Mouse (Mus musculus): ENCODE results near the gene Trib2. TPM values are rescaled to one million over a fixed set of nuclear protein-coding genes. Genes with fewer than 3 reads are reported as not detected.

Trib2 gene
- polyA plus RNA-seq, 1 experiment: 2.5 TPM

GRCm38 (mm10) chr12:15755030-15755690 is 61.6 kb downstream of the Trib2 start:
- Histone ChIP-seq H3K27ac (ENCODE audit: insufficient read depth, low read depth, low read length) (no peak overlapping the region), H3K36me3 (ENCODE audit: control insufficient read depth, insufficient read depth, low read length) (no peaks in the 10 kb centered on the region), H3K4me1 (ENCODE audit: control insufficient read depth, insufficient read depth, insufficient read length, low read length) (no peaks in the 10 kb centered on the region), H3K27me3 (ENCODE audit: control insufficient read depth, insufficient read depth, low read length) (no peaks in the 10 kb centered on the region), H3K4me3 (ENCODE audit: low read depth, low read length) (no peak overlapping the region)
- TF ChIP-seq POLR2A (IDR thresholded peaks at IDR 0.05; ENCODE audit: low read depth, low read length): no peak
- TF ChIP-seq CTCF (IDR thresholded peaks at IDR 0.05; ENCODE audit: extremely low read depth, insufficient read length, insufficient replicate concordance, low read depth, low read length): no peak
- 49% methylated on average over 2 of the region's 2 CpGs for WGBS

DNA sequence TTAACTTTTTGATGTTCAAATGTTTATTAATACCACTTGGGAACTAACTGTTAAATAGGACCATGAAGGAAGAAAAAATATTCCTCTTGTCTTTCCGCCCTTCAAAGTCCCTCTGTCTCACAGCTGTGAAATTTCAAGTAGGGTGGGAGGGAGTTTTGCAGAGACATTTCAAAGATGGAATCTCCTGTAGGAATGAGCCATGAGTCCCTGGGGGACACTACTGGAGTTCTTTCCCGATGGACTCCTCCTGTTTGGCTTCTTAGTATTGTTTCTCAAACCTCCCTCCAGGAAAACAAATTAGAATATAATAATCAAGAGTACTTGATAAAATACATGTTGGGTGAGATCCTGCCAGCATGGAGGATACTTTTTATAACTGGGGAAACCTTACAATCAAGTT is 62.1 kb downstream of the Trib2 start:
- H3K4me1 ChIP-seq (ENCODE audit: control insufficient read depth, insufficient read depth, insufficient read length, low read length): no peaks in the 10 kb centered on the region
- TF ChIP-seq POLR2A (IDR thresholded peaks at IDR 0.05; ENCODE audit: low read depth, low read length) (no peak), CTCF (IDR thresholded peaks at IDR 0.05; ENCODE audit: extremely low read depth, insufficient read length, insufficient replicate concordance, low read depth, low read length) (no peak)
- no peak overlapping the region for H3K27ac ChIP-seq (ENCODE audit: insufficient read depth, low read depth, low read length)
- WGBS: 64% methylated on average over 2 of the region's 2 CpGs
- no peak overlapping the region for H3K4me3 ChIP-seq (ENCODE audit: low read depth, low read length)
- H3K36me3 ChIP-seq (ENCODE audit: control insufficient read depth, insufficient read depth, low read length): no peaks in the 10 kb centered on the region
- H3K27me3 ChIP-seq (ENCODE audit: control insufficient read depth, insufficient read depth, low read length): no peaks in the 10 kb centered on the region

DNA sequence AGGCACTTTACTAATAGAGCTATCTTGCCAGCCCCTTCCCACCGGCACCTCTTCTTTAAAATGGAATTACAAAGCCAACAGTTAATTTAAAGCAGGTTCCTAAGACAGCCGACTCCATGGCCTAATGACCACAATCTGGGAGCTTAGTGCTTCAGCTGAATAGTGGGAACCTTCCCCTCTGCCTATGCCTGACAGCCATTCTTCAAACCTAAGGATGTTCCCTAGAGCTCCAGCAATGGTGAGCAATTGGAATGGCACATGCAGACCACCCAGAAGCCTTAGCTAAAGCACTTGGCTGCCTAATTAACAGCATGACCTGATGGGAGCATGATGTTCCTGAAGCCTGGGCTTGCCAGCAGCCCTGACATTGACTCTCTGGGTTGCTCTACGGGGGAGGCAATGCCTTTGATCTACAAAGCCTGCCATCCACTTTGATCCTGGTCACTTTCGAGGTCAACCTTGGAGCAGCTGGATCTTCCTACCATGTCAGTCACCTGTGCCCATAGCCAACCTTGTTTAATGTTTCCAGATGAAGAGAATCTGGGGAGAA is 67.0 kb downstream of the Trib2 start:
- Histone ChIP-seq H3K27me3 (ENCODE audit: control insufficient read depth, insufficient read depth, low read length) (no peaks in the 10 kb centered on the region), H3K36me3 (ENCODE audit: control insufficient read depth, insufficient read depth, low read length) (no peaks in the 10 kb centered on the region), H3K4me1 (ENCODE audit: control insufficient read depth, insufficient read depth, insufficient read length, low read length) (no peaks in the 10 kb centered on the region), H3K27ac (ENCODE audit: insufficient read depth, low read depth, low read length) (no peak overlapping the region), H3K4me3 (ENCODE audit: low read depth, low read length) (no peak overlapping the region)
- 45% methylated on average over 4 of the region's 4 CpGs for WGBS
- TF ChIP-seq CTCF (IDR thresholded peaks at IDR 0.05; ENCODE audit: extremely low read depth, insufficient read length, insufficient replicate concordance, low read depth, low read length) (no peak), POLR2A (IDR thresholded peaks at IDR 0.05; ENCODE audit: low read depth, low read length) (no peak)

- WGBS: 63% methylated on average over 10 of the region's 10 CpGs
- Histone ChIP-seq H3K4me1 (ENCODE audit: control insufficient read depth, insufficient read depth, insufficient read length, low read length) (no peaks in the 10 kb centered on the region), H3K36me3 (ENCODE audit: control insufficient read depth, insufficient read depth, low read length) (no peaks in the 10 kb centered on the region), H3K27me3 (ENCODE audit: control insufficient read depth, insufficient read depth, low read length) (no peaks in the 10 kb centered on the region), H3K4me3 (ENCODE audit: low read depth, low read length) (no peak overlapping the region), H3K27ac (ENCODE audit: insufficient read depth, low read depth, low read length) (no peak overlapping the region)
- TF ChIP-seq CTCF (IDR thresholded peaks at IDR 0.05; ENCODE audit: extremely low read depth, insufficient read length, insufficient replicate concordance, low read depth, low read length) (no peak), POLR2A (IDR thresholded peaks at IDR 0.05; ENCODE audit: low read depth, low read length) (no peak)
These were observed 71.0 kb downstream of the Trib2 start for GRCm38 (mm10) chr12:15745752-15746151.

Measured in small intestine, adult 2 months (tissue).